Mouse (Mus musculus) ES-E14 (cell line): Measurements from ENCODE around the gene Henmt1. TPM values are rescaled to one million over a fixed set of nuclear protein-coding genes. Genes with fewer than 3 reads are reported as not detected.

Experiments
- DNase-seq: peaks from one replicate; pipeline ENCODE4 v3.0.0-alpha.2; 2013; ENCODE audit warnings: low read depth, low spot score
- H3K27ac ChIP-seq: 2 replicates; pipeline ENCODE4 v1.5.1; 2012; ENCODE audit warnings: low read depth, mild to moderate bottlenecking, low read length, moderate library complexity, mixed read lengths; ENCODE audit not compliant: poor library complexity, insufficient read depth, severe bottlenecking
- H3K36me3 ChIP-seq: 2 replicates; pipeline ENCODE4 v1.6.1; 2012; ENCODE audit warnings: mild to moderate bottlenecking, low read length, moderate library complexity, mixed read lengths; ENCODE audit not compliant: control insufficient read depth, poor library complexity, insufficient read depth, severe bottlenecking
- H3K4me1 ChIP-seq, 2 experiments: fragments of 150-350 bp in 1 of 2; sonication (generic) in 1 of 2; 2 replicates each; pipeline ENCODE4 v1.6.1; 2012; ENCODE audit warnings: low read length in 2 of 2, mild to moderate bottlenecking in 1 of 2, mixed read lengths in 1 of 2; ENCODE audit not compliant: control insufficient read depth in 2 of 2, insufficient read depth in 2 of 2, poor library complexity in 1 of 2
- H3K4me3 ChIP-seq, 2 experiments: fragments of 150-350 bp in 1 of 2; sonication (generic) in 1 of 2; 2 replicates each; pipeline ENCODE4 v1.5.1; 2012; ENCODE audit warnings: low read length in 2 of 2, low read depth in 1 of 2, mild to moderate bottlenecking in 1 of 2, mixed read lengths in 1 of 2; ENCODE audit not compliant: insufficient read depth in 1 of 2, poor library complexity in 1 of 2, severe bottlenecking in 1 of 2
- H3K9ac ChIP-seq: 2 replicates; pipeline ENCODE4 v1.6.1; 2012; ENCODE audit warnings: low read depth, mild to moderate bottlenecking, low read length, mixed read lengths; ENCODE audit not compliant: poor library complexity, insufficient read depth, severe bottlenecking
- H3K9me3 ChIP-seq: fragments of 150-350 bp; sonication (generic); 2 replicates; pipeline ENCODE4 v1.6.1; 2012; ENCODE audit warnings: low read depth, mild to moderate bottlenecking, low read length; ENCODE audit not compliant: control insufficient read depth, insufficient read depth
- CHD2 ChIP-seq: IDR thresholded peaks from 2 replicates; pipeline ENCODE4 v1.6.1; 2014; ENCODE audit warnings: mild to moderate bottlenecking, low read depth, low read length, inconsistent platforms
- HCFC1 ChIP-seq: IDR thresholded peaks from 2 replicates; pipeline ENCODE4 v1.6.1; 2012; ENCODE audit warnings: low read length, inconsistent platforms, borderline replicate concordance; ENCODE audit not compliant: insufficient read depth
- MAFK ChIP-seq: IDR thresholded peaks from 2 replicates; pipeline ENCODE4 v1.6.1; 2014; ENCODE audit warnings: mild to moderate bottlenecking, low read depth, low read length, inconsistent platforms; ENCODE audit not compliant: insufficient read depth
- ZC3H11A ChIP-seq: IDR thresholded peaks from 2 replicates; pipeline ENCODE4 v1.6.1; 2012; ENCODE audit warnings: low read depth, mild to moderate bottlenecking, inconsistent platforms, low read length, borderline replicate concordance
- ZNF384 ChIP-seq: IDR thresholded peaks from 2 replicates; pipeline ENCODE4 v1.6.1; 2012; ENCODE audit warnings: low read depth, low read length, inconsistent platforms
- in situ Hi-C, 2 experiments: fragments of 600-800 bp; cut with MboI; formaldehyde crosslinking; loops; one replicate each; pipeline ENCODE4 v1.15.1; 2025; ENCODE audit warnings: low sequenced_read_pairs in 2 of 2, inconsistent platforms in 1 of 2; ENCODE audit not compliant: unreplicated experiment in 2 of 2
- total RNA-seq: library from RNA; depleted of rRNA; stranded (reverse); fragments of 300-350 nt; gene quantifications from 2 replicates; pipeline ENCODE4 v1.2.3, GENCODE M21; 2012; rRNA removed

The Henmt1 gene
- total RNA-seq = 0.53 and 1.7 TPM in 2 replicates

DNA sequence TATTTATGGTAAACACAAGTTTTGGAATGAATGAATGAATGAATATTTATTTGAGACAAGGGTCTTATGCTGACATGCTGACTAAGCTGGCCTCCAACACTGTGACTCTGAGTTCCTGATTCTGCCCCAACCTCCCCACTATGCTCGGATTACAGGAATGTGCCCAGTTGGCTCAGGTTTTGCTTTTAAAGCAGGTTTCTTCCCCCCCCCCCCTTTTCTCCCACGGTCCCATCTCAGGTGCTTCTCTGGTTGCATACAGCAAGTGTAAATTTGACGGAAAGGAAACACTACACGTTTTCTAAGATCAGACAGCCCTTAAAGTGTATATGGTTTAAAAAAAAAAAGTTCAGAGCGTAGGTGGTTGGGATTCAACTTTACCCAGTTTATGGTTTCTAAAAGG is at the start of gene Henmt1:
Gene Henmt1, plus strand, starts transcription at position 301 of the 400 bp plus-strand sequence.
- no peaks in the 10 kb centered on the region; a peak in 1 of 4 replicates for H3K4me1 ChIP-seq
- DNase-seq = no peak
- peak within 1 kb of the TSS; percentile 40 to 43 for H3K4me3 ChIP-seq
- peak within 1 kb of the TSS; percentile 35 for H3K9ac ChIP-seq
- TF ChIP-seq MAFK (no peak), ZNF384 (no peak)
- no peaks in the 10 kb centered on the region for H3K36me3 ChIP-seq
- in situ Hi-C loops = no loop called here
- no peak within 1 kb of the TSS for H3K27ac ChIP-seq
- H3K9me3 ChIP-seq = no peaks in the 10 kb centered on the region; the same call in 1 of the 2 replicates

DNA sequence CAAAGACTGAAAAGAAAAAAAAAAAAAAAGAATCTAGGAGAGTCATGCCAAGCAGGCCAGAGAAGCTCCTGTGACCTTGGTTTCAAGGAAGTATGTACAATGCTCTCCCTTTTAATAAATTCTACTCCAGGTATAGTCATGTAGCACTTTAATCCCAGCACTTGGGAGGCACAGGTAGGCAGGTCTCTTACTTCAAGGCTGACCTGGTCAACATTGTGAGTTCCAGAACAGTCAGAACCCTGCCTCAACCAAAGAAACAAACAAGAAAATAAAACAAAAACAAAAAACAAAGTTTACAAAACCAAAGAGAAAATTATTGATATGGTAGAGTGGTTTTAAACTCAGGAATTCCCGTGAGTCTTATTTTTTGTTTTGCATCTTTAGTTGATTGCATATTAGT is 49.8 kb upstream of the Henmt1 start, which contains the start of gene Fndc7:
Gene Fndc7, minus strand, starts transcription at position 101 of the 400 bp plus-strand sequence.
- Histone ChIP-seq H3K9me3 (no peaks in the 10 kb centered on the region), H3K9ac (no peak within 1 kb of the TSS), H3K4me1 (peaks cover 0 to 6% of the 10 kb centered on the region in 2 experiments; a peak in 1 of 4 replicates), H3K4me3 (no peak within 1 kb of the TSS), H3K36me3 (no peaks in the 10 kb centered on the region), H3K27ac (no peak within 1 kb of the TSS)
- no peak for DNase-seq
- in situ Hi-C loops = no loop called here
- no peak for TF ChIP-seq CHD2
- no peak for TF ChIP-seq HCFC1
- TF ChIP-seq ZNF384 = no peak
- TF ChIP-seq ZC3H11A = no peak
- no peak for TF ChIP-seq MAFK

DNA sequence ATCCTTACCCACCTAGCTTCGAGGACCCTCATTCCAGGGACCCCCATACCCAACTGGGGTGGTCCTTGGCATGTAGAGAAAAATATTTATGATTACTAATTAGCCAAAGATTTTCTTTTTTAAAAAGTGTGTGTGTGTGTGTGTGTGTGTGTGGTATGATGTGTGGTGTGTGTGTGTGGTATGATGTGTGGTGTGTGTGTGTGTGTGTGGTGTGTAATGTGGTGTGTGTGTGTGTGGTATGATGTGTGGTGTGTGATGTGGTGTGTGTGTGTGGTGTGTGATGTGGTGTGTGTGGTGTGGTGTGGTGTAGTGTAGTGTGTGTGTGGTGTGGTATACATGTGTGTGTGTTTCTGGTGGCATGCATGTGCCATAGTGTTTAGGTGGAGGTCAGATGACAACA is 47.6 kb upstream of the Henmt1 start:
- DNase-seq = no peak
- Histone ChIP-seq H3K9ac (no peak overlapping the region), H3K36me3 (no peaks in the 10 kb centered on the region), H3K4me3 (no peak overlapping the region), H3K4me1 (peaks cover 0 to 3% of the 10 kb centered on the region in 2 experiments; a peak in 1 of 4 replicates), H3K9me3 (no peaks in the 10 kb centered on the region), H3K27ac (no peak overlapping the region)
- in situ Hi-C loops = no loop called here
- TF ChIP-seq CHD2 = no peak
- TF ChIP-seq ZNF384 = no peak
- no peak for TF ChIP-seq ZC3H11A
- TF ChIP-seq MAFK = no peak
- no peak for TF ChIP-seq HCFC1

DNA sequence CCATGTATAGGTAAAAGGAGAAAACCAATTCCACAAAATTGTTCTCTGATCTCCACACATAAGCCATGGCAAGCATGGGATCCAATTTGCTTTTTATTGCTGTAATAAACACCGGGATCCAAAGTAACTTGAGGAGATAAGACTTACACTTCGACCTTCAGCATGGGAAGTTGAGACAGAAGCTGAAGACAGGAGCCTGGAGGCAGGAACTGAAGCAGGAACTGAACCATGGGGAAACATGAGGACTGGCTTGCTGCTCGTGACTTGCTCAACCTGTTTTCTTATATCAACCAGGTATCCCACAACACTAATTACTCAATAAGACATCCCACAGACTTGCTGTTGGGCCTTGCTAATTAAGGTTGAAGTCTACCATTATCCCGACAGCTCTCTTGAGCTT is 46.8 kb upstream of the Henmt1 start:
- in situ Hi-C loops = no loop called here

DNA sequence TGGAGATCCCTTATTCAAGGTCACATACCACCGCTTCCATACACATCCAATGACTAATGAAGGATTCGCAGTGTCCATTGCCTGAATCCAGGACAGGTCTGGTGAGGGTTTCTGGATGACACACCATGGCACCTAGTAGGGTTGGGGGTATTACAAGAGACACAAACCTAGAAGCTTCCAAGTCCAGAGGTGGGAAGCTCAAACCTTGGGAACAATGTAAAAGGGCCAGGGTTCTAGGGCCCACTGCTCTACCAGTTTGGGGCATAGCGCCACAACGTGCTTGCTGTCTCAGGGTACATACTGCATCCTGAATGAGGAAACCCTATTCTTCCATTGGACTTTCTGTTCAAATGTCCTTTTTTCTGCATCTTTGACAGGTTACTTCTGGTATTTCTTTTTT is 41.0 kb upstream of the Henmt1 start:
- in situ Hi-C loops = no loop called here
- DNase-seq = no peak
- Histone ChIP-seq H3K4me1 (no peaks in the 10 kb centered on the region), H3K27ac (no peak overlapping the region), H3K9me3 (no peaks in the 10 kb centered on the region), H3K9ac (no peak overlapping the region), H3K36me3 (peaks cover 7% of the 10 kb centered on the region; the same call in 1 of the 2 replicates), H3K4me3 (no peak overlapping the region)
- TF ChIP-seq CHD2 (no peak), ZC3H11A (no peak), MAFK (no peak), HCFC1 (no peak), ZNF384 (no peak)

More for the DNA sequence above, 46.8 kb upstream of the Henmt1 start:
- H3K9me3 ChIP-seq = no peaks in the 10 kb centered on the region
- no peaks in the 10 kb centered on the region for H3K36me3 ChIP-seq
- TF ChIP-seq HCFC1 = no peak
- TF ChIP-seq ZNF384 = no peak
- TF ChIP-seq CHD2 = no peak
- TF ChIP-seq ZC3H11A = no peak
- no peak for TF ChIP-seq MAFK
- no peak overlapping the region for H3K4me3 ChIP-seq
- H3K4me1 ChIP-seq = no peaks in the 10 kb centered on the region
- H3K9ac ChIP-seq = no peak overlapping the region
- DNase-seq = no peak
- no peak overlapping the region for H3K27ac ChIP-seq
